Mouse (Mus musculus): ENCODE data around the gene Coasy.
"Not testable (repeated sequence)": the region's sequence is repeated elsewhere in the genome, so short reads cannot be mapped to it uniquely, and the experiment has no call there.

Gene Coasy

GRCm38 (mm10) chr11:101086756-101087681, 4.7 kb downstream of the Coasy start, which contains the start of gene Mlx:
Gene Mlx (plus strand): TSS chr11:101087277.
- CTCF ChIA-PET = no interaction called here

GRCm38 (mm10) chr11:101087682-101088055, 5.3 kb downstream of the Coasy start:
- CTCF ChIA-PET = no interaction called here

DNA sequence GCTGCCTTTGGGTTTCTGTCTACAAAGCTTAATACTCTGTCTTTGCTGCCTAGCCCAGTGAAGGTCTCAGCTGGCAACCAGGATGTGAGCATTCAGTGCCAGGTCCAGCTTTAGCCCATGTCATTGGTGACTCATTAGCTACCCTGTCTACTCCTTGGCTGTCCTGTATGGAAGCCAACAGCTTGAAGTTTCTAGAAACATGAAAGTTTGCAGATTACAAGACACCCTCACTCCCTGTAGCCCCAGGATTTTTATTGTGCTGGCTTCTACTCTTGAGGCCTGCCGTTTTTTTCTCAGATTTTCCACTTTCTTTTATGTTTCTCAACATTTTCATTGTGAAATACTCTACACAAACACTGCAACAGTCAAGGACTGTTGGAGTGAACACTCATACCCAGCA, 7.6 kb downstream of the Coasy start:
- CTCF ChIA-PET = no interaction called here

DNA sequence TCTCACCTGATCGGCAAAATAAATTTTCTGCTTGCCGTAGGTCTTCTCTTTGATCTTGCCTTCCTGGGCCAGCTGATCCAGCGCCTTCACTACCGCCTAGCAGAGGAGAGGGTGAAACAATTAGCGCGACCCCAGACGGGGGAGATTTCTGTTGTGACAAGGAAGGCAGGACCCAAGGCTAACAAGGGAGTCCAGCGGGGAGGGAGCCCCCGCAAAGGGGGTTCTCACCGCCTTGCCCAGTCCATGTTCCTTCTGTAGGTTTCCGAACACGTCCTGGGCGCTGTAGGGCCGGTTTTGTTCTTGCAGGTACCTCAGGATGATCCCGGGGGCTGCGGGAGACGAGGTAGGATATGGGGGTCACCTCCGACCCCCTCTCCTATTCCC, 12.6 kb downstream of the Coasy start:
- CTCF ChIA-PET = interaction anchor here (1.2 to 2.8 kb wide), 3 partner anchors 20 to 81 kb away, joined by 4 to 15 read pairs (median 4); partner anchors contain the start of gene Ccr10

- CTCF ChIA-PET = interaction anchor here (1.2 to 2.8 kb wide), 3 partner anchors 19 to 81 kb away, joined by 4 to 15 read pairs (median 4); partner anchors contain the start of gene Ccr10
Observed at GRCm38 (mm10) chr11:101095314-101096024, 13.1 kb downstream of the Coasy start, which contains the start of gene Psmc3ip. Gene Psmc3ip (minus strand): TSS chr11:101095436.

- CTCF ChIA-PET = no interaction called here
Observed at GRCm38 (mm10) chr11:101098231-101098630, 15.9 kb downstream of the Coasy start.

- CTCF ChIA-PET = no interaction called here
Observed at GRCm38 (mm10) chr11:101103011-101103410, 20.6 kb downstream of the Coasy start.

- CTCF ChIA-PET = interaction anchor here (1.3 kb wide), 1 partner anchor 12 kb away, joined by 3 read pairs; no protein-coding TSS in a partner anchor
Observed at GRCm38 (mm10) chr11:101109351-101109750, 27.0 kb downstream of the Coasy start.

- CTCF ChIA-PET = interaction anchor here (1.3 kb wide), 1 partner anchor 14 kb away, joined by 3 read pairs; no protein-coding TSS in a partner anchor
Observed at GRCm38 (mm10) chr11:101110708-101111107, 28.3 kb downstream of the Coasy start.

DNA sequence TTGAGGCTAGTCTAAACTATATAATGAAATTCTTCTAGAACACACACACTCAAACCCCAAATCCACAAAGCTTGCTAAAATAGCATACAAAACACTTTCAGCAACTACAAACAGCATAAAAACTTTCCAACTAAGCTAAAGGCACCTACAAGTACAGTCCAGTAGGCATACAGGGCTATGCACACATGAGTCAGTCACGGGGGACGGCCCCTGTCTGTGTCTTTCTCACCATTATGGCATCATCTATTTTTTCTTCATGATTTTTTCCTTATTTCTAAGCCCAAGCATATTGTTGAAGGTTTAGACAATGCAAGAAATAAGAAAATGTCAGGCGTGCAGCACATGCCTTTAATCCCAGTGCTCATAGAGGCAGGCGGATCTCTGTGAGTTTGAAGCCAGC, 28.8 kb downstream of the Coasy start:
- CTCF ChIA-PET = no interaction called here

- CTCF ChIA-PET = no interaction called here
Observed at GRCm38 (mm10) chr11:101112186-101112585, 29.8 kb downstream of the Coasy start.

DNA sequence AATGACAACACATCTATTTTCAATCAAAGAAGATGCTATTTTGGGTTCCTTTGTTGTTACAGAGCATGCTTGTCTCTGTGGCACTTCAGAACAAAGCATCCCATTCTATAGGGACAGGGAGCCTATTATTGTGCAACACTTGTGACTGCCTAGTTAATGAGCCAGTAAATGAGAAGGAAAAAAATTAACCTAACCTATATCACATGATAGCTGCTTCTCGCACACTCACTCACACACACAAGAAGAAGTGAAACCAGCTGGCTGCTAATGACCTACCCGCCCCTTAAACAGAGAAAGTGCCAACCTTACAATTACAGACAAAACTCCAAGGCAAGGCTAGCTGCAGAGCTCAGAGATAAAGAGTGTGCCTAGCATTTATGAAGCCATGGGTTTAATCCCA, 33.2 kb downstream of the Coasy start:
- CTCF ChIA-PET = no interaction called here

GRCm38 (mm10) chr11:101118105-101118504, 35.7 kb downstream of the Coasy start:
- CTCF ChIA-PET = interaction anchor here (0.6 to 1.1 kb wide), 2 partner anchors 23 to 81 kb away, joined by 3 to 4 read pairs; partner anchors contain the start of gene Psmc3ip

GRCm38 (mm10) chr11:101119131-101119760, 36.9 kb downstream of the Coasy start:
- CTCF ChIA-PET = interaction anchor here (0.6 to 0.7 kb wide), 2 partner anchors 55 to 176 kb away, joined by 3 to 12 read pairs; no protein-coding TSS in a partner anchor

DNA sequence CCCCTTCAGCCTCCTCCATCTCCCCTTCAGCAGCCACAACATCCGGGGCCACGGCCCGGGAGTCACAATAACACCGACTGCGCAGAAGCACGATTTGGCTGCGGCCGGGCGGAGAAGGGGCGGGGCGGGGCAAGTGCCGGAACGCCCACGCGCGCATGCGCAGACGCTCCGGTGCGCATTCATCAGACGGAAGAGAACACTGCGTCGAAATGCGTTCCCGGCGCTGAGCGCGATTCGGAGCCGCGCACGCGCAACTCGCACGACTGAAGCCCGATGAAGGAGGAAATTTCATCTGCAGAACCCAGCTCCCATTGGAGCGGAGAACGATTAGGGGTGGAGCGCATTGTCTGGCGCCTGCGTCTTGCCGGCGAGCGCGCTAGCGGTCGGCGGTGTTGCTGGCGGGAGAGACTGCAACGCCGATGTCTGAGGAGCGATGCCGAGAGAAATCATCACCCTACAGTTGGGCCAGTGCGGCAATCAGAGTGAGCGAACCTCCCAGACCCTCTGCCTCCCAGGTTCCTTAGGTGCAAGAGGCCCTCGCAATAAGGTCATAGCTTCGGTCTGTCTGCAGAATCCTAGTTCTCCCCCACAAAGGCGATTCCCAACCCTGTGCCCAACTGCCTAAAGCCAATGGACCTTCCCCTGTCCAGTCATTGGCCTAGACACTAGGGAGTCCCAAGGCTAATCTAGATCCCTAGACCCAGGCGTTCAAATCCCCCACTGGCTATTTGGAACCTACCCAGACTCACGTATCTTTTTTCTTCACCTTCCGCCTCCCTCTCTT, 37.6 kb downstream of the Coasy start, which contains the start of the genes Retreg3 and Tubg1:
Gene Retreg3 (minus strand): TSS at position 133 of the 784 bp plus-strand sequence.
Gene Tubg1 (plus strand): TSS at position 178 of the 784 bp plus-strand sequence.
- CTCF ChIA-PET = interaction anchor here (0.6 to 0.7 kb wide), 2 partner anchors 9 to 31 kb away, joined by 4 to 6 read pairs; no protein-coding TSS in a partner anchor

DNA sequence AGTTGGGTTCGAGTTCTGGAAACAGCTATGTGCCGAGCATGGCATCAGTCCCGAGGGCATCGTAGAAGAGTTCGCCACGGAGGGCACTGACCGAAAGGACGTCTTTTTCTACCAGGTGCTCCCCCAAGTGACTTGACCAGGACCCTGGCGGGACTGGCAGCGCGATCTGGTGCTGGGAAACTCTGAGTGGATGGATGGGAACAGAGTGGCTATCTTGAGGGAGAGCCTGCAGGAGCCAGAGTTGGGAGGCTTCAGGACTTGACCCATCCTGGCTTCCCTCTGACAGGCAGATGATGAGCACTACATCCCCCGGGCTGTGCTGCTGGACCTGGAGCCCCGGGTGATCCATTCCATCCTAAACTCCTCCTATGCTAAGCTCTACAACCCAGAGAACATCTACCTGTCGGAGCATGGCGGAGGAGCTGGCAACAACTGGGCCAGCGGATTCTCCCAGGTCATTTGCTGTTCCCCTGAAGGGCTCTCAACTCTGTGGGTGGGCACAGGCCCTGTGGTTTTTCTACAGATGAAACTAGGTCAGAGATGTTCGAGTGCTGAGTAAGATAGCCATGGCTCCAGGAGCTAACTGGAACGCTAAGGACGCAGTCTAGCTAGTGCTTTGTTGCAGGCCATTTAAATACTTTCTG, 38.3 kb downstream of the Coasy start:
- CTCF ChIA-PET = interaction anchor here (0.7 kb wide), 1 partner anchor 30 kb away, joined by 4 read pairs; no protein-coding TSS in a partner anchor

- CTCF ChIA-PET = not testable (repeated sequence)
Observed at GRCm38 (mm10) chr11:101124494-101124893, 42.1 kb downstream of the Coasy start.

- CTCF ChIA-PET = not testable (repeated sequence)
Observed at GRCm38 (mm10) chr11:101125008-101125407, 42.6 kb downstream of the Coasy start.

DNA sequence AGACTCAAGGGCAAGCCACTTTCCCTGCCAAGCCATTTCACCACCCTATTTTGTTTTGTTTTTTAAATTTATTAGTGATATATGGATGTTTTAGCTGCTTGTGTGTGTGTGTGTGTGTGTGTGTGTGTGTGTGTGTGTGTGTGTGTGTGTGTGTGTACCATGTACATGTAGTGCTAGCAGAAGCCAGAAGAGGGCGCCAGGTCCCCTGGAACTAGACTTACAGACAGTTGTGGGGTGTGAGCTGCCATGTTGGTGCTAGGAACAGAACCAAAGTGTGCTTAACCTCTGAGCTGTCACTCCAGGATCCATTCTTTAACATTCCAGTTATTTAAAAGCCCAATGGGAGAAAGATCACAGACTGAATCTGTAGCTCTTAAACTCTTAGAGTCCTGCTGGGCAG, 44.7 kb downstream of the Coasy start:
- CTCF ChIA-PET = interaction anchor here (0.6 kb wide), 1 partner anchor 28 kb away, joined by 21 read pairs; no protein-coding TSS in a partner anchor
